Mouse (Mus musculus) megakaryocyte-erythroid progenitor cell, adult 5-6 weeks (primary cell): ENCODE results near the gene Lrrc4c. TPM values are rescaled to one million over a fixed set of nuclear protein-coding genes. Genes with fewer than 3 reads are reported as not detected.

Experiments
- ATAC-seq: replicated peaks from 2 replicates; pipeline ENCODE4 v1.8.0; 2016; ENCODE audit warnings: mild to moderate bottlenecking, inconsistent platforms; ENCODE audit not compliant: severe bottlenecking, poor library complexity, low FRiP score, low TSS enrichment
- total RNA-seq, 2 experiments: library from RNA; stranded (forward) in 1 of 2; stranded (reverse) in 1 of 2; fragments of 200-1000, 215-1000 nt in 1 of 2; fragments of >200 nt in 1 of 2; fragmentation: Nextera tagmentation in 1 of 2; gene quantifications; 2 replicates each; pipeline ENCODE4 v1.2.3; 2014 to 2017

Lrrc4c gene
- total RNA-seq, 2 experiments from 2014 or later = not detected

DNA sequence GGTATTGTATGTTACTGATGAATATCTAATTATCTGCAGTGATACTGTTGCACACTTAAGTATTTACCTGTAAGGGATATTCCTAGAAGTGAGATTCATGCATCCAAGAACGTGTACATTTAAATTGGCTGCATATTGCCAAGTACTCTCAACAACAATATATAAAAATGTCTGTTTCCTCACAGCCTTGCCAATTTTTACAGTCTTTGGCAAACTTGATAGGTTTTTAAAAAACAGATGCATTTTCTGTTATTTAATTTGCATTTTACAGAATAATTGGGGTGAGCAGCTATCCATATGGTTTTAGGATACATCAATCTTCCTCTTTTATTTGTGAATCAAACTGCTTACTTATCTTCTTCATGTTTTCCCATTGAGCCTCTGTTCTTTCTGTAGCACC, 439.7 kb downstream of the Lrrc4c start:
- no peak for ATAC-seq

DNA sequence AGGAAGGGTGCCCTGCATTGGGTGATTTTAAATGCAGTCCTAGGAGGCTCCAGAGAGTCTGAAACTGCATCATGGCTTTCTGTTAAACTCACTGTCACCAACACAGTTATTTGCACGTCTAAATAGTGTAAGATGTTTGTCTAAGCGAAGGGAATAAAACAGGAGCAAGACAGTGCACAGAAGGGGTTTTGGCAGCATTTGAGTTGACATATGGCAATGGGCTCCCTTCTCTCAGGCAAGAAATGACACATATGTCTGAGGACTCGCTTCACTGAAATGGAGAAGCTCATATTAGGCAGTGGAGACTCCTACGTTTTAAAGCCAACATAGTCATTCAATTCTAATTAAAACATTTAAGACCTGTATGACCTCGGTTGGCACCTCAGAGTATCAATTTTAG, 445.6 kb downstream of the Lrrc4c start:
- ATAC-seq = no peak

DNA sequence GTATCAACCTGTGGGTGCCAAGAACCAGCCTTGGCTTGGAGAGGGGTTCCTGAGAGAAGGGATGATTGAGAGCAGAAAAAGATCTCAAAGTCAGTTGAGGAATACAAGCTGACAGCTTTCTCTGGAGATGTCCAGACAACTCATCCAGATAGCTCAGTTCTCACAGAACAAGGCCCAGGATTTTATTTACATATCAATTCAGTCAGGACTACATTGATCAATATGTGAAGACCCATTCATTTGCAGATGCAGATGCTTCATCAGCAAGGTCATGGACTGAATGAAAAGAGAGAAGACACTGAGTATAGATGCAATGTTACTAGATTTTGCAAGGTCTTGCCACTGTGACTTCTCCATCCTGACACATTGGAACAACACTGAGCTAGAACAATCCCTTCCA, 457.4 kb downstream of the Lrrc4c start:
- no peak for ATAC-seq

DNA sequence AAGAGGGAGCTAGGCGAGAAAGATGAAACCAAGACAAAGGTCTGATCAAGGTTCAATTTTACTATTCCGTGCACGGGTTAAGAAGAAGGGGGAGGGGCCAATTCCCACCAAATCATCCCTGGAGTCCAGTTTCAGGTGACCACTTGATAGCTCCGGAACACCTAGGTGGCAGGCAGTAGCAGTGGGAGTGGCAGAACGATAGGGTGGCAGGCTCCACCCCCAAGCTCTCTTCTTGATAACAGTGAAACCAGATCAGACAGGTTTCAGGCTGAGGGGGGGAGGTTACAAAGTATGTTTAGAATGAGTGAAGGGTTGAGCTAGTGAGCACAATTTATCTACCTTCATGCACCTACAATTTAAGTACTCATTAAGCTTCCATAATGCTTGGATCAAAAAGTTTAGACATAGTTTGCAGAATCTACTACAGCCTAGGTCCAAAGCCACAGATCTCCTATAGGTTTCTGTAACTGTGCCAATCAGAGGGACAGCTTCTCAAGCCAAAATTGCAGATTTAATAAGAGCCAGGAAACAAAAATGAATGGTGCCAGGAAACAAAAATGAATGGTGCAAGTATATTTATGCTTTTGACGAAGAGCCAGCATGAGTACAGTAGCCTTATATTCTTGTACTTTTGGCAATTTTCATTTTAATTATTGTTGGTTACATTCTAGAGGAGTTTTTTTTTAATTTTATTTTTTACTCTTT, 478.9 kb downstream of the Lrrc4c start:
- no peak for ATAC-seq

DNA sequence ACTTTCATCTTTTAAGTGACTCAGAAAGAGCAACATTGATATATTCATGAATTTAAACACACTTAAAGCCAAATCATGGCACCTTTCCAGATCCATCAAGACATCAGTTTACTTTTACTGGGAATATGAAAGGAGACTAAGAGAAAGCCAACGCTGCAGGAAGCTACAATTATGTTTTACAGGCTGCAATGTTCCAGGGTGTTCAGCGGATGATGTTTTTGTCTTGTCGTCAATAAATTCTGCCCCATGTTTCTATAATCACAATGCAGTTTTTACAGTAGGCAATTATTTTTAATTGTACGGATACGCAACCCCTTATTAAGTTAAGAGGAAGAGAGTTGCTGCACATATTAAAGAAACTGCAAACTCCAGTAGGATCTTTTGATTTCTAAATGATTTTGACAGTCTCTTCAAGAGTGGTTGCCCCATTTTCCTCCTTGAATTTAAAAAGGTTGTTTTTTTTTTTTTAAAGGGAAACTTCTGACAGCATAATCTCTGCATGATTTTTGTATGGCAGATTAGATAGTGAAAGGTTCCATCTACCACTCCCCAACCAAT, 532.9 kb downstream of the Lrrc4c start:
- no peak for ATAC-seq

DNA sequence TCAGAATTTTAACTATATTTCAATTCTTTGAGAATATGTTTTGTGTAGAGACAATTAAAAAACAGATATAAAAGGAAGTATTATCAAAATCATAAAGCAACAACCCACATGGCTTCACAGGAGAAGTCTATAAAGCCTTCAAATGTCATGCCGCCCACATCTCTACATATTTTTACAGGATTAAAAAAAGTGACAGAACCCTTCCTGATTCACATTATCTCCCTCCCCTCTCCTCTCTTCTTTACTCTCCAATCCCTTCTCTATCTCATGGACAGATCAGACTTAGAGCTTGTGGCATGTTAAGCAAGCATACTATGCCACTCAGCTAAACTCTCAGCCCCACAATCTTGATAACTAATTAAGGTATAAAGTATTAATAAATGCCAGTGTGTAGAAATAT, 535.8 kb downstream of the Lrrc4c start:
- ATAC-seq = no peak

DNA sequence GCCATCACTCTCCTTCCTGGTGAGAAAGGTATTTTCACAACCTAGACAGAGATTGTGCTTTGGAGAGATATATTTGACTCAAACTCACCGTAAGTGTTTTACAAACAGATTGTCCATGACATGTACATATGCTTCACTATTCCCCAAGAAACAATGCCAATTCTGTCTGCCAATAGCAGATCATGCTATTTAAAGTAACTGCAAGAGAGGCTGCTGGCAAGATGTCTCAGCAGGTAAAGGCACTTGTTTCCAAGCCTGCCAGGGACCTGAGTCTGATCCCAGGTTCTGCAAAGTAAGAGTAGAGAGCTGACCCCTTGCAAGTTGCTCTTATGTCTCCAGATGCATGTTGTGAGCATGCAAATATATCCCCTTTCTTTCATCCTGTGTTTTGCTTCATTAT, 558.1 kb downstream of the Lrrc4c start:
- ATAC-seq = no peak

DNA sequence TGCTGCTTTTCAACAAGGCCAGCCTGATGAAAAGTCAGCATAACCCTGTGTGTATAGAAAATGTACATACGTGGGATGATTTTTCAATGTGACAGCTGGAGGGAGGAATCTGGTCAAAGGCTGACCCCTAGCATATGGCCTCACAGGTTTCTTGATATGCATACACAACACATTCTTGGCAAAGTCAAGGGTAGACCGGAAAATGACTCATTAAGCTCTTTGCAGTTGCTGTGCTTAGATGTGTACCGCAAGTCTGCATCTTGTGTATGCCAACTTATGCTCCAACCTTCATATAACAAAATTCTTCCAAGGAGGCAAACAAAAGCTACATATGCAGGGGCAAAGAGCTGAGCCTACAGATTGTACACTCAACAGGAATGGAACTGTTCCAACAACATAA, 631.6 kb downstream of the Lrrc4c start:
- ATAC-seq = no peak

DNA sequence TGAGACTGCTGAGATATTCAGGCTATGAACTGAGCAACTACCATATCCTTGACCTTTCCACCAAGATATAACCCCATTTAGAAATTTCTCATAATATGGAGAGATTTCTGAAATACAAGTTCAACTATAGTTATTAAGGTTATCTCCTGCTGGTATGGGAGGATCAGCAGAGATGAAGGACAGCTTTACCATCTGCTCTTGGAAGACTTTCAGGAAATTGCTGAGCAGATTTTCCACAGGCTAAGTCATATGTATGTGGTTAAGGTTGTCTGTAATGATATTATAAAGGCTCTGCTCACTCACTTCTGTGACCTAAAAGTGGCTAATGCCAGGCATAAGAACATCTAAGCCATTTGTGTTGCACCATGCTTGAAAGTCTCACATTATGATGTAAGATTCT, 681.6 kb downstream of the Lrrc4c start:
- ATAC-seq = no peak

DNA sequence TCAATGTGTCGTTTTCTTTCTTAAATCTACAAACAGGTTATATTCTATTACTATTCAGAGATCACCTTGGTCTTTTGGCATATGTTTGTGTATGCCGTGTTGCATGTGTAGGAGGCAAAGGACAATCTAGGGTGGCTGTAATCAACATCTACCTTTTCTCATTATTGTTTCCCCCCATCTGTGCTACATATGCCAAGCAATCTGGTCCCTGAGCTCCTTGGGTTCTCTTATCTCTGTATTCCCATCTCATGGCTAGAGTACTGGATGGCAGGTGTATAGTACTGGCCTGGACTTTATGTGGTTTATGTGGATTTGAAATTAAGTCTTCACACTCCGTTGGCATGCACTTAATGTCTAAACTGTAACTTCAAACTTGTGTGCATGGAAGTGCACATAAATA, 700.4 kb downstream of the Lrrc4c start:
- ATAC-seq = no peak

DNA sequence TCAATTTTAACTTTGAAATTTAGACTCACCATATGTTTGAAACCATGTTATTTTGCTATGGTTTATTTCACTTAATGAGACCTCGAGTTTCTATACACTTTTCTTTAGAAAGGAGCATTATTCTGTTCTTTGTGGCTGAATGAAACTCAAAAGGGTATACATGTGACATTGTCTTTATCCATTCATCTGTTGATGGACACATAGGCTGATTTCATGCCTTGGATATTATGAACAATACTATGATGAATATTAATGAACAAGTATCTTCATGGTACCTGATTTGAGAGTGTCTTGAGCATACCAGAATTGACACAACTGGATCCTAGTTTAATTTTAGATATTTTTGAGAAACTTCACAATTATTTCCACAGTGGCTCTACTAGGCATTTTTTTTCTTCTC, 709.0 kb downstream of the Lrrc4c start:
- no peak for ATAC-seq

DNA sequence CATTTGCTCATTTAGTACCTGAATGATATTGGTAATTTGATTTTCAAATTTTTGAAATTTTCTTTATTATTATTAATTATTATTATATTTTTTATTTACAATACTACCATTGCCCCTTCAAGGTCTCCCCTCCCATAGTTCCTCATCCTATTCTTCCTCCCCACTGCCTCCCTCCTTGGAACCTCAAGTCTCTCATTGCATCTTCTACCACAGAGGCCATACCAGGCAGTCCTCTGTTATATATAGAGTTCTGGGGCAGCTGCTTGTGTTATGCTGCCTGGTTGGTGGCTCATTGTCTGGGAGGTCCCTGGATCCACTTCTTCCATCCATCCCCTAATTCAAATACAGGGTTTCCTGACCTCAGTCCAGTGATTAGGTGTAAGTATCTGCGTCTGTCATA, 709.6 kb downstream of the Lrrc4c start:
- no peak for ATAC-seq

DNA sequence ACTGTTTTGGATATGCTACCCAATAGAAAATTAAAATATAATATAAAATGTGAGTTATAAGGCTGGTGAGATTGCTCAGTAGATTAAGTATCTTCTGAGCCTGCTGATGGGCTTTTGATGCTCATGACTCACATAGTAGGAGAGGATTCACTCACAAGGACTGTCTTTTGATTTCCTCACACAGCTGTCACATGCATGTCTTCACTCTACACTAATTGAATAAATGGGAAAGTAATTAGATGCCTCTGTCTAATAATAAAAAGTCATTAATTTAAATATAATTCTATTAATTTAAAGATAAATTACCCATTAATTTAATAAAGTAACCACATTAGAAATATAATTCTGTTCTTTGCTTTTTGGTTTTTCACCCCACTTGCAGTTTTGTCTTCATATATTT, 718.4 kb downstream of the Lrrc4c start:
- ATAC-seq = no peak

DNA sequence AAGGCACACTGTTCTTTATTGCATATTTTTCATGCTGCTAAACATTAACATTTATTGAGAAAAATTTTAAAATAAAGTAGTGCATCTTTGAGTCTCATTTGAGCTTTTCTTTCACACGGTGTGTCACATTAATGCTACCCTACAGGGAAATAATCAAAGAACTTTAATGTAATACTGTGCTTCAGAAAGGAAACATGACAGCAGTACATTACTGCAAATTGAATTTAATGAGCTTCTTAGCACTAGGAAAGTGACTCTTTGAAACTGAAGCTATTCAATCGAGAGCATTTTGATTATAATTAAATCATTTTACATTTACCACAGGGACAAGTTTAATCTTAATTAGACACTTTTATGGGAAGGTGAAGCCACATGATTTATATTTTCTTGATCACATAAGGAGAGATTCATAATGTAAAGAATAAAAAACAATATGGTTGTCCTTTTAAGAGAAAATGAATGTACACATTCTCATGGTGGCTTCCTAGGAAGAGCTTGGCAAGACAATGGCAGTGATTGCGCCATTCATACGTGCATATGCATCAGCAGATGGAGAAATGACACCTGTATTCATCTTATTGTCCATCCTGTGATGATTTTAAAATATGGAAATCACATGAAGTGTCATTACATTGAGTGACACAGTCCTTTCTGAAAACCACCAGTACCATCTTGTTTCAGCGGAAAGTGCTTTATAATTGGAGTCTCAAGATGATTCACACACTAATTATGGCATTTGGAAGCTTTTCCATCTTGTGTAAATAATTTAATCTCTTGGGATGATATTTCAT, 719.2 kb downstream of the Lrrc4c start:
- no peak for ATAC-seq

DNA sequence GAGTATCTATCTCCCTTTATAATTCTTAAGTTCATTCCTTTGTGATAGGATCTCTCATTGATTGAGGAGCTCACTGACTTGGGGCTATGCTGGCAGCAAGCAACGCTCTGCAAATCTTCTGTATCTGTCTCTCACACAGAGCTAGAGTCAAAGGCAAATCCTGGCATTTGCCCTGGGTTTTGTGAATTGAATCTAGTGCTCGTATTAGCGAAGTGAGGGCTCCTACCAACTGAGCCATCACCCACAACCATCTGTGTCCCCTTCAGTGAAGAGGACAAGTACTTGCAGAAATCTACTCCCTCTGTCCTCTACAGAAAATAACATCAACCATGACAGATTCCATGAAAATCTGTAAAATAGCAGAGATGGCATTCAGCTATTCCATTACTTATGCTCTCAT, 726.0 kb downstream of the Lrrc4c start:
- ATAC-seq = no peak

DNA sequence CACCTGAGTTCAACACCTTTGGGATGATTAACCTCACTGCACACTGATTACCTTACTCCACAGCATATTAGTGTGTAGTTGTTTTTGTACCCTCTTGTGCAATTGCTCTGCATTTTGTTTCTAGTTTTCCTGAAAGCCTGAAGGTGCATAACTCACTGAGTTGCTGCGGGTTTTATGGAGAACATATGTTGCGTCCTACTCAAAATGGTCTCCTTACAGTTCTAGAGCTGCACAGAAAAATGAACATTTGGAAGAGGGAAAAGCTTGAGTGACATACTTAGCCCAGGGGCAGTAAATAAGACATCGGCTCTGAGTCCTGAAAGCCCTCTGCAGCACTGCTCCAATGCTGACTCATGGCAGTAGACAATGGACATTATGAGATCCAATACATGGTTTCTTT, 727.7 kb downstream of the Lrrc4c start:
- no peak for ATAC-seq

DNA sequence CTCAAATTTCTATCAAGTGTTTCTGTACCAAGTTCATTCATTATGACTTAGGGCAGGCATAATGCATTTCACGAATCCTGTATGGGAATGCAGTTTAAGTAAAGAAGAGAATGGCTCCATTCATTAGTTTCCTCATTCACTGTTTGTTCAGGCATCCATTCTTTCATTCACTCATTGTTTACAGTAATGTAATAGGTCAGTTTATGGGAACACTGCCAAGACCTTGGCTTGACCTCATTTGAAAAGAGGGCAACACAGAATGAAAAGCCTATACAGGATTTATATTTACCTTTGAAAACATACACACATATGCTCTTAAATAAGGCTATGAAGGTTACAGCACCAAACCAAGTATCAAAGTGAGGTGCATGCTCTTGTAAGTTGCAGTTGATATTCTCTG, 762.2 kb downstream of the Lrrc4c start:
- no peak for ATAC-seq

DNA sequence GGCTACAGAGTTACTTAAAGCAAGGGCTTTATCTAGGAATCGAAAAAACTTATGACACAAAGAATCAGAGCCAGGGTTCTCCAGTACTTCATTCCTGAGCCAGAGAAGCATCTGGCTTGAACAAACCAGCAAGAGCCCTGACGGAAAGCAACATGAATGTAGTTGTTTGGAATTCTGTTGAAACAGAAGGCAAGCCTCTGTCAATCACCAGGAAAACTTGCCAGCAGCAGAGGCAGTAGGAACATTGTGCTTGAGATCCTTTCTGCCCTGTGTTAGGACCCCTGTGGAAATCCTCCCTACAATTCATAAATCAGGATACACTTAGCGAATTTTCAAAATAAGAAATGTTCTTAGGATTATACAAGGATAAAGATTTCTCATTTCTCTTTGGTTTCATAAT, 780.0 kb downstream of the Lrrc4c start:
- no peak for ATAC-seq

DNA sequence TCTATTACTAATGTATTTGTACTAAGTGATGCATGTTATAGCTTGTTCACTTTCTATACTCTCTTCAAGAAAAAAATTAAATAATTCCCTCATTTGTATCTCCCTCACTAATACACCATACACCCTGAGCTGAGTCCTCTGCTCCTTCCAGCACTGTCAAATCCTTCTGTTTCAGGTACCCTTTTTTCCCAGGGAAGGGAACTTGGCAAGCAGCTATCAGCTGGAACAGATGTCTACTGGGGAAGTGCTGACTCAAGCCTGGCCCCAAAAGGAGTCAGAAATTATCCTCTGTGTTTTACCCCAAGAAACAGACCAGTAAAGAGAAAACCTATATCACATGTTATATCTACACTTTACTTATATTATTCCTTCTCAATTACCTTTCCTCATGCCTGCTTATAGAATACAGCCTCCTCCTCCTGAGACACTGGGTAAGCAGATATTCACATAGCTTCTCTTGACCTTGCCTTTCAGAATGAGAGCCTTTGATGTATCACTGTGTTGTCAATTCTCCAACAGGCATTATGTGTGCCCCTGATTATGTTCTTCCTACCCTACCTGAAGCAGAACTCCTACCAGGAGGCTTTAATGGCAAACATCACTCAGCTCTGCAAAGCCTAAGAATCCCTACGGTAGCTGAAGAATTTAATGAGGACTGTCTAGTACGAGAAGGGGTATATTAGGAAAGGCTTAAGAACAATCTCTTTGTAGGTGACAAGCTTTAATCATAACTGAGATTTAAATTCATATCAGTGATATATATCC, 785.6 kb downstream of the Lrrc4c start:
- no peak for ATAC-seq

DNA sequence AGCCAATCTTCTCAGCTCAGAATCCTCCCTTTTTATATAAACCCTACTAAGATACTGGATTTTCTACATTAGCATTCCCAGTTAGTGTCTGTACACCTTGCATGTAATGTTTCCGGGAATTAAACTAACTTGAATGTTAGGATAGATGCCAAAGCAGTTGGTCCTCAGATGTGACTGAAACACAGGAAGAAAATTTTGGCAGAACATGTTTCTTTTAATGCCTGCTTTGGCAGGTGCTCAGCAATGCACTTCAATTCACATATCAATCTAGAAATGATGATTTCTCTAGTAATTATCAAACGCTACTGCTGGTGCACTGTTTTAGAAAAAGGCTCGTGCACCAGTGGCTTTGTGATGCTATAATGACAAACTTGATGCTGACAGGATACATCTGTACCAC, 806.3 kb downstream of the Lrrc4c start:
- ATAC-seq = no peak
